Mouse (Mus musculus) midbrain, embryonic 14.5 days (tissue): ENCODE measurements at regions not wholly inside any gene's neighbourhood (a gene's known extent, or its start where the extent isn't known, plus 50 kb on each side); places are given as distances from the start of the nearest gene placed in this dataset.

Experiments used
- ATAC-seq: fragments of 200-750 bp; cut with Nextera tagmentation; 2 replicates; pipeline ENCODE4 v1.8.0; 2017; ENCODE audit warnings: moderate number of reproducible peaks, moderate library complexity; ENCODE audit not compliant: low FRiP score, low TSS enrichment
- DNase-seq: peaks from one replicate; pipeline ENCODE4 v3.0.0-alpha.2; 2015
- H3K27ac ChIP-seq: fragments of 300-500 bp; sonication (generic); replicated peaks from 2 replicates; pipeline ENCODE4 v1.5.1; 2014; ENCODE audit warnings: mild to moderate bottlenecking, low read depth, low read length, moderate library complexity
- H3K27me3 ChIP-seq: fragments of 300-500 bp; sonication (generic); 2 replicates; pipeline ENCODE4 v1.6.1; 2014; ENCODE audit warnings: low read length, control low read depth, mixed read lengths; ENCODE audit not compliant: control insufficient read depth, insufficient read depth
- H3K36me3 ChIP-seq: fragments of 300-500 bp; sonication (generic); 2 replicates; pipeline ENCODE4 v1.6.1; 2014; ENCODE audit warnings: low read length, control low read depth; ENCODE audit not compliant: control insufficient read depth, insufficient read depth
- H3K4me1 ChIP-seq: fragments of 300-500 bp; sonication (generic); 2 replicates; pipeline ENCODE4 v1.6.1; 2014; ENCODE audit warnings: mild to moderate bottlenecking, antibody characterized with exemption, low read length, control low read depth; ENCODE audit not compliant: control insufficient read depth, insufficient read depth
- H3K4me2 ChIP-seq: fragments of 300-500 bp; sonication (generic); 2 replicates; pipeline ENCODE4 v1.6.1; 2014; ENCODE audit warnings: mild to moderate bottlenecking, low read length, moderate library complexity
- H3K4me3 ChIP-seq: fragments of 300-500 bp; sonication (generic); replicated peaks from 2 replicates; pipeline ENCODE4 v1.5.1; 2014; ENCODE audit warnings: low read depth, low read length
- H3K9ac ChIP-seq: fragments of 300-500 bp; sonication (generic); replicated peaks from 2 replicates; pipeline ENCODE4 v1.6.1; 2014; ENCODE audit warnings: mild to moderate bottlenecking, low read length, moderate library complexity
- H3K9me3 ChIP-seq: fragments of 300-500 bp; sonication (generic); 2 replicates; pipeline ENCODE4 v1.6.1; 2016; ENCODE audit warnings: low read length, control low read depth, mixed read lengths; ENCODE audit not compliant: control insufficient read depth
- WGBS: fragments of 180-500 bp; shearing (Covaris S2); extraction: QIAGEN DNeasy Blood & Tissue Kit; methylation state at CpG from one replicate; pipeline ENCODE4 v1.1.7; 2014; 5-methylcytosine and 5-hydroxymethylcytosine counted together

- DNase-seq (peak; percentile 84), ATAC-seq (0 out of 2 replicates have a peak, but pooled peaks have one; percentile 34)
- Histone ChIP-seq H3K27ac (no peak overlapping the region), H3K4me1 (peaks cover 7% of the 10 kb centered on the region), H3K9me3 (no peaks in the 10 kb centered on the region; the same call in 1 of the 2 replicates), H3K4me2 (no peak overlapping the region), H3K9ac (no peak overlapping the region), H3K4me3 (no peak overlapping the region), H3K36me3 (no peaks in the 10 kb centered on the region), H3K27me3 (peaks cover 41% of the 10 kb centered on the region; the same call in 1 of the 2 replicates)
- 45% methylated on average over 10 of the region's 10 CpGs for WGBS
Measured at GRCm38 (mm10) chr2:172792555-172792954, 147.6 kb downstream of the Bmp7 start.

GRCm38 (mm10) chr2:172793991-172794390 is 146.1 kb downstream of the Bmp7 start:
- Histone ChIP-seq H3K9ac (no peak overlapping the region), H3K4me1 (peaks cover 5% of the 10 kb centered on the region), H3K27me3 (peaks cover 38% of the 10 kb centered on the region; the same call in 1 of the 2 replicates), H3K9me3 (no peaks in the 10 kb centered on the region; the same call in 1 of the 2 replicates), H3K36me3 (no peaks in the 10 kb centered on the region), H3K27ac (no peak overlapping the region), H3K4me3 (no peak overlapping the region), H3K4me2 (no peak overlapping the region)
- ATAC-seq (no peak), DNase-seq (no peak)
- WGBS, result 83% methylated on average over 8 of the region's 8 CpGs

GRCm38 (mm10) chr2:172794771-172795170 is 145.3 kb downstream of the Bmp7 start:
- H3K36me3 ChIP-seq, result no peaks in the 10 kb centered on the region
- DNase-seq, result no peak
- H3K4me3 ChIP-seq, result no peak overlapping the region
- no peak overlapping the region for H3K27ac ChIP-seq
- no peak overlapping the region for H3K4me2 ChIP-seq
- H3K9me3 ChIP-seq, result no peaks in the 10 kb centered on the region; the same call in 1 of the 2 replicates
- 90% methylated on average over 10 of the region's 10 CpGs for WGBS
- peaks cover 31% of the 10 kb centered on the region; the same call in 1 of the 2 replicates for H3K27me3 ChIP-seq
- ATAC-seq, result no peak
- peaks cover 3% of the 10 kb centered on the region; the same call in 1 of the 2 replicates for H3K4me1 ChIP-seq
- H3K9ac ChIP-seq, result no peak overlapping the region

GRCm38 (mm10) chr2:172796104-172796503 is 144.0 kb downstream of the Bmp7 start:
- no peak for DNase-seq
- no peaks in the 10 kb centered on the region for H3K36me3 ChIP-seq
- H3K4me3 ChIP-seq, result no peak overlapping the region
- ATAC-seq, result no peak
- peaks cover 23% of the 10 kb centered on the region; the same call in 1 of the 2 replicates for H3K27me3 ChIP-seq
- 73% methylated on average over 6 of the region's 6 CpGs for WGBS
- H3K9ac ChIP-seq, result no peak overlapping the region
- H3K4me1 ChIP-seq, result peaks cover 9% of the 10 kb centered on the region
- no peak overlapping the region for H3K4me2 ChIP-seq
- H3K9me3 ChIP-seq, result no peaks in the 10 kb centered on the region; the same call in 1 of the 2 replicates
- H3K27ac ChIP-seq, result no peak overlapping the region

GRCm38 (mm10) chr2:172796955-172797354 is 143.2 kb downstream of the Bmp7 start:
- Histone ChIP-seq H3K4me3 (no peak overlapping the region), H3K9me3 (no peaks in the 10 kb centered on the region; the same call in 1 of the 2 replicates), H3K4me2 (no peak overlapping the region), H3K27ac (no peak overlapping the region), H3K4me1 (peaks cover 9% of the 10 kb centered on the region), H3K27me3 (peaks cover 16% of the 10 kb centered on the region; the same call in 1 of the 2 replicates), H3K36me3 (no peaks in the 10 kb centered on the region), H3K9ac (no peak overlapping the region)
- DNase-seq, result peak; percentile 65
- no peak for ATAC-seq
- 26% methylated on average over 6 of the region's 6 CpGs for WGBS

- Histone ChIP-seq H3K4me3 (no peak overlapping the region), H3K4me2 (no peak overlapping the region), H3K9me3 (no peaks in the 10 kb centered on the region), H3K9ac (no peak overlapping the region), H3K27ac (no peak overlapping the region), H3K4me1 (peaks cover 9% of the 10 kb centered on the region), H3K36me3 (no peaks in the 10 kb centered on the region), H3K27me3 (peaks cover 13% of the 10 kb centered on the region; the same call in 1 of the 2 replicates)
- DNase-seq (peak; percentile 71), ATAC-seq (no peak)
- WGBS, result 6% methylated on average over 10 of the region's 10 CpGs
Measured at GRCm38 (mm10) chr2:172799951-172800350, 140.2 kb downstream of the Bmp7 start.

- ATAC-seq, result no peak
- Histone ChIP-seq H3K27ac (no peak overlapping the region), H3K4me3 (no peak overlapping the region), H3K36me3 (no peaks in the 10 kb centered on the region), H3K9ac (no peak overlapping the region), H3K4me2 (no peak overlapping the region), H3K27me3 (peaks cover 9% of the 10 kb centered on the region; the same call in 1 of the 2 replicates), H3K9me3 (no peaks in the 10 kb centered on the region), H3K4me1 (peaks cover 9% of the 10 kb centered on the region)
- WGBS, result 59% methylated on average over 9 of the region's 9 CpGs
- DNase-seq, result no peak
Measured at GRCm38 (mm10) chr2:172800801-172801200, 139.3 kb downstream of the Bmp7 start.

- Histone ChIP-seq H3K9me3 (no peaks in the 10 kb centered on the region), H3K4me3 (no peak overlapping the region), H3K27ac (no peak overlapping the region), H3K27me3 (0 out of 2 replicates have a peak, but pooled peaks cover 6% of the 10 kb centered on the region), H3K36me3 (no peaks in the 10 kb centered on the region), H3K9ac (no peak overlapping the region), H3K4me2 (no peak overlapping the region), H3K4me1 (peaks cover 9% of the 10 kb centered on the region)
- whole genome bisulfite sequencing, result 49% methylated on average over 4 of the region's 4 CpGs
- ATAC-seq, result no peak
- DNase-seq, result no peak
Measured at GRCm38 (mm10) chr2:172801804-172802203, 138.3 kb downstream of the Bmp7 start.

GRCm38 (mm10) chr2:172807446-172807845 is 132.7 kb downstream of the Bmp7 start:
- no peak for DNase-seq
- Histone ChIP-seq H3K9ac (no peak overlapping the region), H3K4me3 (no peak overlapping the region), H3K4me2 (no peak overlapping the region), H3K4me1 (no peaks in the 10 kb centered on the region), H3K9me3 (no peaks in the 10 kb centered on the region), H3K36me3 (no peaks in the 10 kb centered on the region), H3K27ac (no peak overlapping the region), H3K27me3 (no peaks in the 10 kb centered on the region)
- WGBS, result 61% methylated on average over 4 of the region's 4 CpGs
- no peak for ATAC-seq
